Mouse (Mus musculus) limb, embryonic 14.5 days (tissue): ENCODE measurements at regions not wholly inside any gene's neighbourhood (a gene's known extent, or its start where the extent isn't known, plus 50 kb on each side); places are given as distances from the start of the nearest gene placed in this dataset.

Experiments used
- ATAC-seq: fragments of 200-750 bp; cut with Nextera tagmentation; 2 replicates; pipeline ENCODE4 v1.8.0; 2017; ENCODE audit warnings: low read depth, moderate number of reproducible peaks, moderate TSS enrichment; ENCODE audit not compliant: low FRiP score
- DNase-seq: peaks from one replicate; pipeline ENCODE4 v3.0.0-alpha.2; 2015; ENCODE audit warnings: low spot score
- H3K27ac ChIP-seq: fragments of 300-500 bp; sonication (generic); replicated peaks from 2 replicates; pipeline ENCODE4 v1.5.1; 2014; ENCODE audit warnings: low read depth, mild to moderate bottlenecking, low read length, moderate library complexity, mixed read lengths
- H3K27me3 ChIP-seq: fragments of 300-500 bp; sonication (generic); 2 replicates; pipeline ENCODE4 v1.6.1; 2014; ENCODE audit warnings: low read length, mixed read lengths; ENCODE audit not compliant: control insufficient read depth, insufficient read depth
- H3K36me3 ChIP-seq: fragments of 300-500 bp; sonication (generic); 2 replicates; pipeline ENCODE4 v1.6.1; 2014; ENCODE audit warnings: mild to moderate bottlenecking, low read length, moderate library complexity, mixed read lengths; ENCODE audit not compliant: control insufficient read depth, insufficient read depth
- H3K4me1 ChIP-seq: fragments of 300-500 bp; sonication (generic); 2 replicates; pipeline ENCODE4 v1.6.1; 2014; ENCODE audit warnings: antibody characterized with exemption, low read length, mixed read lengths; ENCODE audit not compliant: control insufficient read depth, insufficient read depth
- H3K4me2 ChIP-seq: fragments of 300-500 bp; sonication (generic); replicated peaks from 2 replicates; pipeline ENCODE4 v1.6.1; 2014; ENCODE audit warnings: low read depth, mild to moderate bottlenecking, low read length, moderate library complexity; ENCODE audit not compliant: severe bottlenecking
- H3K4me3 ChIP-seq: fragments of 300-500 bp; sonication (generic); replicated peaks from 2 replicates; pipeline ENCODE4 v1.5.1; 2014; ENCODE audit warnings: low read length
- H3K9ac ChIP-seq: fragments of 300-500 bp; sonication (generic); 2 replicates; pipeline ENCODE4 v1.6.1; 2014; ENCODE audit warnings: mild to moderate bottlenecking, low read depth, low read length, moderate library complexity; ENCODE audit not compliant: severe bottlenecking
- H3K9me3 ChIP-seq: fragments of 300-500 bp; sonication (generic); 2 replicates; pipeline ENCODE4 v1.6.1; 2016; ENCODE audit warnings: low read length; ENCODE audit not compliant: control insufficient read depth
- POLR2A ChIP-seq: fragments of 200-500 bp; IDR thresholded peaks from 2 replicates; pipeline ENCODE4 v1.8.0; 2012; ENCODE audit warnings: inconsistent platforms, mild to moderate bottlenecking, moderate library complexity, borderline replicate concordance; ENCODE audit not compliant: insufficient read depth, insufficient read length; ENCODE audit errors: extremely low read depth
- WGBS: fragments of 180-500 bp; shearing (Covaris S2); extraction: QIAGEN DNeasy Blood & Tissue Kit; methylation state at CpG from one replicate; pipeline ENCODE4 v1.1.7; 2014; 5-methylcytosine and 5-hydroxymethylcytosine counted together

GRCm38 (mm10) chr3:73389722-73390651 is 318.2 kb downstream of the Bche start:
- Histone ChIP-seq H3K9ac (no peak overlapping the region), H3K27ac (no peak overlapping the region), H3K4me3 (no peak overlapping the region), H3K4me1 (no peaks in the 10 kb centered on the region), H3K27me3 (no peaks in the 10 kb centered on the region), H3K36me3 (no peaks in the 10 kb centered on the region), H3K4me2 (no peak overlapping the region), H3K9me3 (no peaks in the 10 kb centered on the region)
- DNase-seq, result no peak
- ATAC-seq, result no peak
- no peak for TF ChIP-seq POLR2A
- 79% methylated on average over 3 of the region's 3 CpGs for WGBS

GRCm38 (mm10) chr3:73354861-73355496 is 297.4 kb upstream of the Slitrk3 start:
- ATAC-seq (no peak), DNase-seq (no peak)
- no peak overlapping the region for H3K9ac ChIP-seq
- H3K27ac ChIP-seq, result no peak overlapping the region
- no peak overlapping the region for H3K4me2 ChIP-seq
- H3K4me3 ChIP-seq, result no peak overlapping the region
- no peak for TF ChIP-seq POLR2A
- no peaks in the 10 kb centered on the region for H3K36me3 ChIP-seq
- H3K4me1 ChIP-seq, result no peaks in the 10 kb centered on the region
- H3K27me3 ChIP-seq, result no peaks in the 10 kb centered on the region
- 49% methylated on average over 1 of the region's 1 CpGs for WGBS
- H3K9me3 ChIP-seq, result no peaks in the 10 kb centered on the region

GRCm38 (mm10) chr3:73343199-73343598 is 285.6 kb upstream of the Slitrk3 start:
- H3K36me3 ChIP-seq, result no peaks in the 10 kb centered on the region
- H3K4me2 ChIP-seq, result no peak overlapping the region
- H3K4me1 ChIP-seq, result no peaks in the 10 kb centered on the region
- DNase-seq (peak; percentile 12), ATAC-seq (no peak)
- H3K9me3 ChIP-seq, result no peaks in the 10 kb centered on the region
- TF ChIP-seq POLR2A, result no peak
- H3K4me3 ChIP-seq, result no peak overlapping the region
- no peak overlapping the region for H3K27ac ChIP-seq
- 55% methylated on average over 1 of the region's 1 CpGs for WGBS
- no peak overlapping the region for H3K9ac ChIP-seq
- no peaks in the 10 kb centered on the region for H3K27me3 ChIP-seq

- WGBS, result 72% methylated on average over 2 of the region's 2 CpGs
- no peak overlapping the region for H3K4me2 ChIP-seq
- no peaks in the 10 kb centered on the region for H3K4me1 ChIP-seq
- H3K27me3 ChIP-seq, result no peaks in the 10 kb centered on the region
- H3K27ac ChIP-seq, result no peak overlapping the region
- no peak for ATAC-seq
- no peaks in the 10 kb centered on the region for H3K36me3 ChIP-seq
- no peak overlapping the region for H3K4me3 ChIP-seq
- no peaks in the 10 kb centered on the region for H3K9me3 ChIP-seq
- TF ChIP-seq POLR2A, result no peak
- DNase-seq, result no peak
- no peak overlapping the region for H3K9ac ChIP-seq
Observed at GRCm38 (mm10) chr3:73339730-73340129, 282.1 kb upstream of the Slitrk3 start.

- Histone ChIP-seq H3K4me2 (no peak overlapping the region), H3K9ac (no peak overlapping the region), H3K4me3 (no peak overlapping the region), H3K36me3 (no peaks in the 10 kb centered on the region), H3K9me3 (no peaks in the 10 kb centered on the region), H3K27me3 (no peaks in the 10 kb centered on the region), H3K27ac (no peak overlapping the region), H3K4me1 (no peaks in the 10 kb centered on the region)
- ATAC-seq (no peak), DNase-seq (peak; percentile 3)
- TF ChIP-seq POLR2A, result no peak
- 83% methylated on average over 1 of the region's 1 CpGs for WGBS
Observed at GRCm38 (mm10) chr3:73323214-73323613, 265.6 kb upstream of the Slitrk3 start.
